26 mouse cellular contexts compared by ENCODE assay signal in genomic region chr17:87628144-87628543, GRCm38 (mm10). TPM values are rescaled to one million over a fixed set of nuclear protein-coding genes. Genes with fewer than 3 reads are reported as not detected.
DNase-seq lines count a peak whose midpoint lies in the region; ATAC-seq and TF ChIP-seq lines count a peak whose summit lies in the region.
"Had no signal": no experiment of that assay in that cellular context is flagged by ENCODE, and none has a peak within 500 bp of the region (broad histone marks: within the 10 kb centered on the region; RNA-seq: fewer than 3 reads in every experiment).

No protein-coding gene starts in this region.

- ATAC-seq in intestine, embryonic 14.5 days (replicated peaks; ENCODE audit: low FRiP score, low TSS enrichment, low read depth) = peak; percentile 95
- ATAC-seq in intestine, postnatal 0 days = peak; percentile 93
- ATAC-seq in limb, embryonic 12.5 days (ENCODE audit: insufficient number of reproducible peaks, insufficient read depth, low FRiP score, low TSS enrichment, low read depth) = no peak
- ATAC-seq in stomach, embryonic 16.5 days (ENCODE audit: insufficient read depth, low FRiP score) = peak; percentile 81
- ATAC-seq in granulocyte monocyte progenitor cell, adult 5-6 weeks (replicated peaks; ENCODE audit: poor library complexity, severe bottlenecking) = no peak
- ATAC-seq: activated CD4-positive, CD25-positive, alpha-beta regulatory T cell, adult 4 months; forebrain, embryonic 13.5 days; forebrain, embryonic 16.5 days had no signal

- no peaks in the 10 kb centered on the region for H3K9me3 ChIP-seq in intestine, embryonic 14.5 days (ENCODE audit: control insufficient read depth, low read length)
- no peaks in the 10 kb centered on the region for H3K9me3 ChIP-seq in intestine, postnatal 0 days (ENCODE audit: control insufficient read depth)
- no peaks in the 10 kb centered on the region for H3K9me3 ChIP-seq in limb, embryonic 12.5 days
- H3K9me3 ChIP-seq in stomach, embryonic 16.5 days (replicated peaks; ENCODE audit: control insufficient read depth, low read length) = no peaks in the 10 kb centered on the region
- H3K9me3 ChIP-seq: forebrain, embryonic 10.5 days; forebrain, embryonic 13.5 days; heart, embryonic 12.5 days; heart, embryonic 15.5 days; hindbrain, embryonic 10.5 days; hindbrain, embryonic 13.5 days had no signal

- H3K36me3 ChIP-seq in intestine, embryonic 14.5 days (ENCODE audit: control insufficient read depth, insufficient read depth, low read length) = no peaks in the 10 kb centered on the region
- H3K36me3 ChIP-seq in intestine, postnatal 0 days (ENCODE audit: control insufficient read depth, insufficient read depth) = no peaks in the 10 kb centered on the region
- H3K36me3 ChIP-seq in limb, embryonic 12.5 days = no peaks in the 10 kb centered on the region
- no peaks in the 10 kb centered on the region for H3K36me3 ChIP-seq in stomach, embryonic 16.5 days (ENCODE audit: control insufficient read depth, insufficient read depth, low read length)
- H3K36me3 ChIP-seq: forebrain, embryonic 10.5 days; heart, embryonic 12.5 days; heart, embryonic 15.5 days; hindbrain, embryonic 10.5 days; hindbrain, embryonic 13.5 days had no signal

- TF ChIP-seq CTCF in intestine, postnatal 0 days (IDR thresholded peaks at IDR 0.05; ENCODE audit: low read depth) = no peak

- H3K27me3 ChIP-seq in intestine, embryonic 14.5 days (replicated peaks; ENCODE audit: control insufficient read depth, insufficient read depth, low read length) = no peaks in the 10 kb centered on the region
- no peaks in the 10 kb centered on the region for H3K27me3 ChIP-seq in intestine, postnatal 0 days (replicated peaks; ENCODE audit: control insufficient read depth, insufficient read depth, low read length)
- no peaks in the 10 kb centered on the region for H3K27me3 ChIP-seq in limb, embryonic 12.5 days
- no peaks in the 10 kb centered on the region for H3K27me3 ChIP-seq in stomach, embryonic 16.5 days (ENCODE audit: control insufficient read depth, insufficient read depth, low read length)
- H3K27me3 ChIP-seq: forebrain, embryonic 13.5 days had no signal

- no peak for DNase-seq in intestine, embryonic 14.5 days (ENCODE audit: low spot score)
- DNase-seq in urinary bladder, postnatal 25 days (ENCODE audit: low spot score) = no peak
- DNase-seq in gastrocnemius, adult 18-20 months (ENCODE audit: low spot score) = no peak
- DNase-seq in layer of hippocampus, adult 18-20 months (ENCODE audit: low spot score in 2 of 2) = no peak
- DNase-seq: adrenal gland, adult 8-10 months; adrenal gland, postnatal 25 days; cerebellum, adult 18-20 months; cerebellum, adult 9-10 months; cerebellum, postnatal 14 days; gastrocnemius, adult 2 months; gastrocnemius, postnatal 14 days; heart, adult 18-20 months; heart, postnatal 10 days; heart, postnatal 36 days had no signal

- H3K27ac ChIP-seq in intestine, embryonic 14.5 days (ENCODE audit: low read depth) = peak overlapping the region; percentile 82
- H3K27ac ChIP-seq in intestine, postnatal 0 days (ENCODE audit: low read depth, low read length) = peak overlapping the region; percentile 95
- H3K27ac ChIP-seq in limb, embryonic 12.5 days = peak overlapping the region; percentile 54; the same call in 1 of the 2 replicates
- no peak overlapping the region for H3K27ac ChIP-seq in stomach, embryonic 16.5 days (ENCODE audit: low read length)
- H3K27ac ChIP-seq: forebrain, embryonic 10.5 days; forebrain, embryonic 13.5 days; gastrocnemius, adult 2 months; heart, embryonic 15.5 days; hindbrain, embryonic 10.5 days; hindbrain, embryonic 13.5 days had no signal

- H3K4me1 ChIP-seq in intestine, embryonic 14.5 days (replicated peaks; ENCODE audit: control insufficient read depth, insufficient read depth, low read length) = peaks cover 8% of the 10 kb centered on the region; the same call in 1 of the 2 replicates
- peaks cover 3% of the 10 kb centered on the region; the same call in 1 of the 2 replicates for H3K4me1 ChIP-seq in intestine, postnatal 0 days (replicated peaks; ENCODE audit: control insufficient read depth, insufficient read depth, low read length)
- H3K4me1 ChIP-seq in limb, embryonic 12.5 days (replicated peaks) = peaks cover 10% of the 10 kb centered on the region; the same call in 1 of the 2 replicates
- no peaks in the 10 kb centered on the region for H3K4me1 ChIP-seq in stomach, embryonic 16.5 days (ENCODE audit: control insufficient read depth, insufficient read depth, low read length)
- H3K4me1 ChIP-seq: forebrain, embryonic 10.5 days; forebrain, embryonic 13.5 days; heart, embryonic 12.5 days; heart, embryonic 15.5 days; hindbrain, embryonic 10.5 days; hindbrain, embryonic 13.5 days had no signal

- no peak overlapping the region for H3K9ac ChIP-seq in intestine, embryonic 14.5 days (ENCODE audit: low read length)
- H3K9ac ChIP-seq in intestine, postnatal 0 days (ENCODE audit: low read depth, low read length) = no peak overlapping the region
- no peak overlapping the region for H3K9ac ChIP-seq in limb, embryonic 12.5 days (replicated peaks)
- no peak overlapping the region for H3K9ac ChIP-seq in stomach, embryonic 16.5 days (ENCODE audit: low read length)
- H3K9ac ChIP-seq: forebrain, embryonic 13.5 days; heart, embryonic 12.5 days; heart, embryonic 15.5 days; hindbrain, embryonic 13.5 days had no signal

- no peak overlapping the region for H3K4me3 ChIP-seq in intestine, embryonic 14.5 days (ENCODE audit: low read depth, low read length)
- no peak overlapping the region for H3K4me3 ChIP-seq in intestine, postnatal 0 days (ENCODE audit: low read depth, low read length)
- no peak overlapping the region for H3K4me3 ChIP-seq in limb, embryonic 12.5 days (replicated peaks)
- no peak overlapping the region for H3K4me3 ChIP-seq in stomach, embryonic 16.5 days (replicated peaks; ENCODE audit: low read length)
- H3K4me3 ChIP-seq: forebrain, embryonic 10.5 days; forebrain, embryonic 13.5 days; gastrocnemius, adult 2 months; heart, embryonic 12.5 days; heart, embryonic 15.5 days; hindbrain, embryonic 10.5 days; hindbrain, embryonic 13.5 days had no signal

- no peak overlapping the region for H3K4me2 ChIP-seq in intestine, embryonic 14.5 days (ENCODE audit: low read length)
- H3K4me2 ChIP-seq in intestine, postnatal 0 days (replicated peaks; ENCODE audit: low read depth) = no peak overlapping the region
- no peak overlapping the region for H3K4me2 ChIP-seq in limb, embryonic 12.5 days
- no peak overlapping the region for H3K4me2 ChIP-seq in stomach, embryonic 16.5 days (ENCODE audit: low read depth, low read length)
- H3K4me2 ChIP-seq: forebrain, embryonic 13.5 days; heart, embryonic 12.5 days; heart, embryonic 15.5 days; hindbrain, embryonic 13.5 days had no signal

- 68% methylated on average over 5 of the region's 5 CpGs for WGBS in intestine, embryonic 14.5 days
- 32% methylated on average over 5 of the region's 5 CpGs for WGBS in intestine, postnatal 0 days
- WGBS in limb, embryonic 12.5 days = 63% methylated on average over 5 of the region's 5 CpGs
- 79% methylated on average over 5 of the region's 5 CpGs for WGBS in stomach, embryonic 16.5 days

RNA-seq across cellular contexts. Expression of gene Epcam, which starts 7.6 kb away (rescaled TPM):
- 792 and 803 TPM in 2 replicates for polyA plus RNA-seq in intestine, embryonic 14.5 days (2014; fragmentation: Nextera tagmentation; extraction: Ambion mirVana)
- polyA plus RNA-seq in intestine, postnatal 0 days (2015; fragmentation: Nextera tagmentation; extraction: Ambion mirVana) = 1,279 and 1,318 TPM in 2 replicates
- 53.0 and 58.6 TPM in 2 replicates for polyA plus RNA-seq in limb, embryonic 12.5 days (2016; fragmentation: Nextera tagmentation; extraction: Ambion mirVana)
- 402 and 444 TPM in 2 replicates for polyA plus RNA-seq in stomach, embryonic 16.5 days (2015; fragmentation: Nextera tagmentation; extraction: Ambion mirVana)
- total RNA-seq in granulocyte monocyte progenitor cell, adult 5-6 weeks (2014; fragmentation: Nextera tagmentation) = not detected in 2 replicates
- total RNA-seq in granulocyte monocyte progenitor cell, adult 5-6 weeks (2017) = 0.15 and 0.26 TPM in 2 replicates
- total RNA-seq in gastrocnemius, adult 18-20 months (2021) = not detected
- total RNA-seq in layer of hippocampus, adult 18-20 months (2021) = under 1 TPM in 1 of 2 experiments, not detected in 1; 0.17 TPM
- total RNA-seq: adrenal gland, postnatal 25 days; gastrocnemius, adult 2 months; heart, postnatal 10 days; heart, postnatal 36 days had no signal

RNA-seq across cellular contexts. Expression of gene Msh2, which starts 44.0 kb away (rescaled TPM):
- polyA plus RNA-seq in intestine, embryonic 14.5 days (2014; fragmentation: Nextera tagmentation; extraction: Ambion mirVana) = 57.9 and 64.1 TPM in 2 replicates
- 13.9 and 15.9 TPM in 2 replicates for polyA plus RNA-seq in intestine, postnatal 0 days (2015; fragmentation: Nextera tagmentation; extraction: Ambion mirVana)
- 119 and 131 TPM in 2 replicates for polyA plus RNA-seq in limb, embryonic 12.5 days (2016; fragmentation: Nextera tagmentation; extraction: Ambion mirVana)
- polyA plus RNA-seq in stomach, embryonic 16.5 days (2015; fragmentation: Nextera tagmentation; extraction: Ambion mirVana) = 62.8 and 65.0 TPM in 2 replicates
- total RNA-seq in granulocyte monocyte progenitor cell, adult 5-6 weeks (2014; fragmentation: Nextera tagmentation) = 51.5 and 51.7 TPM in 2 replicates
- 83.1 and 94.5 TPM in 2 replicates for total RNA-seq in granulocyte monocyte progenitor cell, adult 5-6 weeks (2017)
- 10 to 100 TPM; 10.4 to 13.9 TPM for total RNA-seq in gastrocnemius, adult 18-20 months (2021)
- total RNA-seq in layer of hippocampus, adult 18-20 months (2021) = 10 to 100 TPM; 38.4 to 39.6 TPM

Comparison
In these comparisons a context has a peak if more than half of its experiments do, and no peak if none do; other contexts are left out.
1. ATAC-seq: peak in intestine, embryonic 14.5 days (single experiment), intestine, postnatal 0 days (single experiment) and stomach, embryonic 16.5 days (single experiment); none in limb, embryonic 12.5 days (single experiment) and granulocyte monocyte progenitor cell, adult 5-6 weeks (single experiment).